Mouse (Mus musculus) R1 (cell line): ENCODE measurements around the gene Chka.
A peak's percentile ranks its signal among the peaks of the same experiment; 100 is the strongest.

Experiments used
- DNase-seq: peaks from one replicate; pipeline ENCODE4 v3.0.0-alpha.2; 2018; ENCODE audit warnings: low read depth, low spot score

The Chka gene

GRCm38 (mm10) chr19:3889096-3889495 lies 37.5 kb downstream of the Chka start:
- no peak for DNase-seq

GRCm38 (mm10) chr19:3890181-3890580 lies 38.6 kb downstream of the Chka start:
- peak; percentile 36 for DNase-seq

- DNase-seq: no peak
Observed at GRCm38 (mm10) chr19:3893545-3894116, 42.1 kb downstream of the Chka start.

- no peak for DNase-seq
Observed at GRCm38 (mm10) chr19:3894294-3894693, 42.7 kb downstream of the Chka start.

GRCm38 (mm10) chr19:3895171-3895631 lies 43.6 kb downstream of the Chka start:
- peak; percentile 60 for DNase-seq

- no peak for DNase-seq
Observed at GRCm38 (mm10) chr19:3896208-3896607, 44.6 kb downstream of the Chka start.

- DNase-seq: no peak
Observed at GRCm38 (mm10) chr19:3897557-3897956, 46.0 kb downstream of the Chka start.

GRCm38 (mm10) chr19:3898952-3899351 lies 47.4 kb downstream of the Chka start:
- no peak for DNase-seq

- DNase-seq: no peak
Observed at GRCm38 (mm10) chr19:3899618-3900017, 48.0 kb downstream of the Chka start.

- DNase-seq: no peak
Observed at GRCm38 (mm10) chr19:3902966-3903365, 51.4 kb downstream of the Chka start.

- peak; percentile 58 for DNase-seq
Observed at GRCm38 (mm10) chr19:3903648-3904362, 52.2 kb downstream of the Chka start.

GRCm38 (mm10) chr19:3904363-3904675 lies 52.7 kb downstream of the Chka start:
- DNase-seq: no peak

- no peak for DNase-seq
Observed at GRCm38 (mm10) chr19:3905261-3905969, 53.8 kb downstream of the Chka start.

- no peak for DNase-seq
Observed at GRCm38 (mm10) chr19:3906326-3906725, 54.8 kb downstream of the Chka start.

- peak; percentile 62 for DNase-seq
Observed at GRCm38 (mm10) chr19:3906795-3907786, 55.5 kb downstream of the Chka start, which contains the start of gene Tcirg1. Gene Tcirg1 (minus strand): TSS chr19:3907133.

- DNase-seq: no peak
Observed at GRCm38 (mm10) chr19:3907876-3908660, 56.5 kb downstream of the Chka start.

GRCm38 (mm10) chr19:3910206-3910605 lies 58.6 kb downstream of the Chka start:
- DNase-seq: no peak

- DNase-seq: peak; percentile 100
Observed at GRCm38 (mm10) chr19:3912337-3913204, 61.0 kb downstream of the Chka start, which contains the start of gene Ndufs8. Gene Ndufs8 (minus strand): TSS chr19:3912774.

GRCm38 (mm10) chr19:3913692-3914091 lies 62.1 kb downstream of the Chka start:
- no peak for DNase-seq

- DNase-seq: no peak
Observed at GRCm38 (mm10) chr19:3914535-3914934, 63.0 kb downstream of the Chka start.
